Mouse (Mus musculus) intestine, embryonic 16.5 days (tissue): ENCODE measurements around the gene Gimap9. TPM values are rescaled to one million over a fixed set of nuclear protein-coding genes. Genes with fewer than 3 reads are reported as not detected.

ENCODE experiments used
- ATAC-seq: fragments of 200-750 bp; cut with Nextera tagmentation; 2 replicates; pipeline ENCODE4 v1.8.0; 2017; ENCODE audit warnings: moderate TSS enrichment, moderate library complexity
- H3K27ac ChIP-seq: fragments of 300-500 bp; sonication (generic); 2 replicates; pipeline ENCODE4 v1.5.1; 2014; ENCODE audit warnings: mild to moderate bottlenecking, low read length
- H3K27me3 ChIP-seq: fragments of 300-500 bp; sonication (generic); replicated peaks from 2 replicates; pipeline ENCODE4 v1.6.1; 2014; ENCODE audit warnings: low read length, control low read depth, mixed read lengths; ENCODE audit not compliant: control insufficient read depth, insufficient read depth
- H3K36me3 ChIP-seq: fragments of 300-500 bp; sonication (generic); 2 replicates; pipeline ENCODE4 v1.6.1; 2014; ENCODE audit warnings: low read length, control low read depth; ENCODE audit not compliant: control insufficient read depth, insufficient read depth
- H3K4me1 ChIP-seq: fragments of 300-500 bp; sonication (generic); 2 replicates; pipeline ENCODE4 v1.6.1; 2014; ENCODE audit warnings: low read length, control low read depth, mixed read lengths; ENCODE audit not compliant: control insufficient read depth, insufficient read depth
- H3K4me2 ChIP-seq: fragments of 300-500 bp; sonication (generic); 2 replicates; pipeline ENCODE4 v1.6.1; 2014; ENCODE audit warnings: low read depth, low read length, control low read depth
- H3K4me3 ChIP-seq: fragments of 300-500 bp; sonication (generic); 2 replicates; pipeline ENCODE4 v1.5.1; 2014; ENCODE audit warnings: mild to moderate bottlenecking, low read length
- H3K9ac ChIP-seq: fragments of 300-500 bp; sonication (generic); 2 replicates; pipeline ENCODE4 v1.6.1; 2014; ENCODE audit warnings: low read depth, low read length
- H3K9me3 ChIP-seq: fragments of 300-500 bp; sonication (generic); 2 replicates; pipeline ENCODE4 v1.6.1; 2016; ENCODE audit warnings: low read length, control low read depth; ENCODE audit not compliant: control insufficient read depth
- WGBS: fragments of 180-500 bp; shearing (Covaris S2); extraction: QIAGEN DNeasy Blood & Tissue Kit; methylation state at CpG from one replicate; pipeline ENCODE4 v1.1.7; 2014; 5-methylcytosine and 5-hydroxymethylcytosine counted together
- polyA plus RNA-seq: library from polyadenylated mRNA; unstranded; fragments of >200 nt; fragmentation: Nextera tagmentation; extraction: Ambion mirVana; gene quantifications from 2 replicates; pipeline ENCODE4 v1.2.1, GENCODE M21; 2015

The Gimap9 gene
- polyA plus RNA-seq, 1 experiment from 2014 or later: 15.9 TPM

- H3K4me3 ChIP-seq: no peak overlapping the region
- WGBS: 67% methylated on average over 6 of the region's 6 CpGs
- H3K9ac ChIP-seq: no peak overlapping the region
- H3K4me1 ChIP-seq: no peaks in the 10 kb centered on the region
- no peak overlapping the region for H3K4me2 ChIP-seq
- no peak for ATAC-seq
- no peaks in the 10 kb centered on the region for H3K27me3 ChIP-seq
- no peaks in the 10 kb centered on the region for H3K9me3 ChIP-seq
- H3K27ac ChIP-seq: no peak overlapping the region
- H3K36me3 ChIP-seq: no peaks in the 10 kb centered on the region
Measured at GRCm38 (mm10) chr6:48636515-48636914, 39.4 kb upstream of the Gimap9 start.

- Histone ChIP-seq H3K36me3 (no peaks in the 10 kb centered on the region), H3K4me3 (no peak overlapping the region), H3K9ac (no peak overlapping the region), H3K4me1 (no peaks in the 10 kb centered on the region), H3K27me3 (no peaks in the 10 kb centered on the region), H3K9me3 (no peaks in the 10 kb centered on the region), H3K27ac (no peak overlapping the region), H3K4me2 (no peak overlapping the region)
- 65% methylated on average over 6 of the region's 6 CpGs for WGBS
- no peak for ATAC-seq
Measured at GRCm38 (mm10) chr6:48637811-48638500, 38.0 kb upstream of the Gimap9 start.

GRCm38 (mm10) chr6:48638553-48638952, 37.4 kb upstream of the Gimap9 start:
- H3K36me3 ChIP-seq: no peaks in the 10 kb centered on the region
- H3K4me2 ChIP-seq: no peak overlapping the region
- 69% methylated on average over 2 of the region's 2 CpGs for WGBS
- no peak overlapping the region for H3K9ac ChIP-seq
- no peaks in the 10 kb centered on the region for H3K4me1 ChIP-seq
- no peaks in the 10 kb centered on the region for H3K9me3 ChIP-seq
- no peak for ATAC-seq
- H3K4me3 ChIP-seq: no peak overlapping the region
- no peak overlapping the region for H3K27ac ChIP-seq
- no peaks in the 10 kb centered on the region for H3K27me3 ChIP-seq

- H3K9me3 ChIP-seq: no peaks in the 10 kb centered on the region
- no peaks in the 10 kb centered on the region for H3K27me3 ChIP-seq
- 72% methylated on average over 6 of the region's 6 CpGs for WGBS
- no peak overlapping the region for H3K9ac ChIP-seq
- H3K4me3 ChIP-seq: no peak overlapping the region
- H3K36me3 ChIP-seq: no peaks in the 10 kb centered on the region
- ATAC-seq: no peak
- no peaks in the 10 kb centered on the region for H3K4me1 ChIP-seq
- no peak overlapping the region for H3K27ac ChIP-seq
- no peak overlapping the region for H3K4me2 ChIP-seq
Measured at GRCm38 (mm10) chr6:48641391-48641790, 34.5 kb upstream of the Gimap9 start.

- WGBS: 21% methylated on average over 4 of the region's 4 CpGs
- no peaks in the 10 kb centered on the region for H3K4me1 ChIP-seq
- no peak overlapping the region for H3K4me3 ChIP-seq
- no peak overlapping the region for H3K27ac ChIP-seq
- H3K9me3 ChIP-seq: no peaks in the 10 kb centered on the region
- no peak overlapping the region for H3K4me2 ChIP-seq
- H3K36me3 ChIP-seq: no peaks in the 10 kb centered on the region
- H3K9ac ChIP-seq: no peak overlapping the region
- no peaks in the 10 kb centered on the region for H3K27me3 ChIP-seq
- no peak for ATAC-seq
Measured at GRCm38 (mm10) chr6:48642764-48643292, 33.1 kb upstream of the Gimap9 start.

GRCm38 (mm10) chr6:48645660-48646308, 30.1 kb upstream of the Gimap9 start:
- no peak overlapping the region for H3K4me2 ChIP-seq
- H3K27ac ChIP-seq: no peak overlapping the region
- H3K9ac ChIP-seq: no peak overlapping the region
- WGBS: 9% methylated on average over 12 of the region's 12 CpGs
- ATAC-seq: peak; percentile 43; the same call in 1 of the 2 replicates
- no peak overlapping the region for H3K4me3 ChIP-seq
- no peaks in the 10 kb centered on the region for H3K36me3 ChIP-seq
- H3K9me3 ChIP-seq: no peaks in the 10 kb centered on the region
- H3K4me1 ChIP-seq: no peaks in the 10 kb centered on the region
- no peaks in the 10 kb centered on the region for H3K27me3 ChIP-seq

- ATAC-seq: no peak
- H3K4me3 ChIP-seq: no peak overlapping the region
Measured at GRCm38 (mm10) chr6:48646309-48646690, 29.6 kb upstream of the Gimap9 start.

GRCm38 (mm10) chr6:48646995-48647394, 28.9 kb upstream of the Gimap9 start, which contains the start of gene Gimap8:
TSS of gene Gimap8 (plus strand) at chr6:48647234.
- Histone ChIP-seq H3K36me3 (no peaks in the 10 kb centered on the region), H3K27me3 (no peaks in the 10 kb centered on the region), H3K4me2 (no peak within 1 kb of the TSS), H3K9ac (no peak within 1 kb of the TSS), H3K4me1 (no peaks in the 10 kb centered on the region), H3K27ac (no peak within 1 kb of the TSS), H3K9me3 (no peaks in the 10 kb centered on the region), H3K4me3 (no peak within 1 kb of the TSS)
- 28% methylated on average over 3 of the region's 3 CpGs for WGBS
- ATAC-seq: 0 out of 2 replicates have a peak, but pooled peaks have one; percentile 64

More at GRCm38 (mm10) chr6:48646309-48646690, 29.6 kb upstream of the Gimap9 start:
- WGBS: 90% methylated on average over 4 of the region's 4 CpGs
- Histone ChIP-seq H3K27ac (no peak overlapping the region), H3K4me1 (no peaks in the 10 kb centered on the region), H3K9ac (no peak overlapping the region), H3K4me2 (no peak overlapping the region), H3K36me3 (no peaks in the 10 kb centered on the region), H3K27me3 (no peaks in the 10 kb centered on the region), H3K9me3 (no peaks in the 10 kb centered on the region)

GRCm38 (mm10) chr6:48647611-48648010, 28.3 kb upstream of the Gimap9 start:
- WGBS: 76% methylated on average over 2 of the region's 2 CpGs
- no peaks in the 10 kb centered on the region for H3K27me3 ChIP-seq
- H3K9me3 ChIP-seq: no peaks in the 10 kb centered on the region
- no peak overlapping the region for H3K27ac ChIP-seq
- H3K9ac ChIP-seq: no peak overlapping the region
- H3K4me3 ChIP-seq: no peak overlapping the region
- H3K4me1 ChIP-seq: no peaks in the 10 kb centered on the region
- peak; percentile 35; the same call in 1 of the 2 replicates for ATAC-seq
- H3K4me2 ChIP-seq: no peak overlapping the region
- no peaks in the 10 kb centered on the region for H3K36me3 ChIP-seq
